Mouse (Mus musculus) heart, postnatal 25 days (tissue): Measurements from ENCODE around the gene Hivep3. TPM values are rescaled to one million over a fixed set of nuclear protein-coding genes. Genes with fewer than 3 reads are reported as not detected.

Source experiments
- DNase-seq: peaks from one replicate; pipeline ENCODE4 v3.0.0; 2022; ENCODE audit warnings: low spot score
- intact Hi-C: fragments of 180-260 bp; cut with DNase I; formaldehyde crosslinking; loops from one replicate; pipeline ENCODE4 v1.15.1; 2025
- total RNA-seq, 2 experiments: library from RNA; stranded (reverse); gene quantifications; 2 replicates each; pipeline ENCODE4 v1.2.3; 2021

Hivep3 gene
- total RNA-seq, result 1 to 10 TPM; 5.1 to 5.2 TPM

GRCm38 (mm10) chr4:119733184-119733880 lies at the start of gene Hivep3:
TSS of gene Hivep3 (plus strand) at chr4:119733784.
- intact Hi-C loops, result no loop called here
- peak; percentile 99 for DNase-seq

GRCm38 (mm10) chr4:119685746-119686145 lies 47.8 kb upstream of the Hivep3 start:
- intact Hi-C loops, result no loop called here

DNA sequence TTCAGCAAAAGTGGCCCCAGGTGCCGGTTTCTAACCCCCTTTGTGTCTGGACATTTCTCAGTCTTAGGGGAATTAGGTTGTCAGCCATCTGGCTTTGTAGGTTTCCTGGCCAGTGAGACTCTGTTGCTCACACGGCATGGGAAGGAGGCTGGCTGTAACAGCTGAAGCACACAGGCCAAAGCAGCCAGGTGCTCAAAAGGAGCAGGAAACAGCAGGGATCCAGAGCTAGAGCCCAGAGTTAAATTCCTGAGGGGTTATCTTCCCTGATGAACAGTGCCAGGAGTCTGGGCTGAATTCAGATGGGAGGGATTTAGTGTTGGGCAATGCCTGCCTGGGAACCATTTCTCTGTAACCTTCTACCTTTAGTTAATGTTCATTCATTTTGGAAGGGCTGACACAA lies 35.2 kb upstream of the Hivep3 start:
- intact Hi-C loops, result no loop called here
- DNase-seq, result no peak

More at GRCm38 (mm10) chr4:119685746-119686145, 47.8 kb upstream of the Hivep3 start:
- no peak for DNase-seq

GRCm38 (mm10) chr4:119701269-119701954 lies 32.2 kb upstream of the Hivep3 start:
- DNase-seq, result no peak
- intact Hi-C loops, result no loop called here

DNA sequence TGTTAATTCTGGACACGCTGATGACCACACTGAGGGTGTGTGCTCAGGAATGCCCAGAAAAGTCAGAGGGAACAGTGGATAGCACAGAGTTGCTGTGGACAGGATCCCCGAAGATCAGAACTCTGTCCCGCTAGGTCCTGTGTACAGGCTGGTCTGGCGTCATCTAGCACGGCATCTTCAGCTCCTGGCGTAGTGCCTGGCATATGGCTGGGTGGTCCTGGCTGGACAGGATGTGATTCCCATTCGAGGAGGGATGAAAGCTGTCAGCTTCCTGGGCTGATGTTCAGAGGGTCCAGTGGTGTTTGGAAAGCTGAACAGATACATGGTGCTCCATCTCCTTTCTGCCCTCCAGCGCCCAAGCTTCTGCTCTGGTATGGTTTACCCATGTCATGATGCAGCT lies 29.6 kb upstream of the Hivep3 start:
- no peak for DNase-seq
- intact Hi-C loops, result no loop called here

DNA sequence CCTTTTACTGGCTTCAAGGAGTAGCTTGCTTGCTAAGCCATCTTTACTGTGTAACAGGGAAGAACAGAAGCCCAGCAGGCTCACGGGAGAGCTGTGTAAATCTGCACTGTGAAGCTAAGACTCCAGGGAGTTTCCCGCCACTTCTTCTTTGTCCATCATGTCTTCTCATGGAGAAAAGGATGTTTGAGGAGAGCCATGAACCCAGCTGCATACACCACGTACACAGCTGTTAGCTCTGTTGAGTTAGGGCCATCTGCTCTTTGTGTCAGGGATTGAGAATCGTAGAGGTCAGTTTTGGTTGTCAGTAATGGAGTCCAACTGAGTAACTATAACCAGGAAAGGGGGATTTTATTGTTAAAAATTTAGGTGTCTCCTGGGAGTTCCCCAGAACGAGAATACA lies 26.3 kb upstream of the Hivep3 start:
- intact Hi-C loops, result no loop called here
- DNase-seq, result no peak

DNA sequence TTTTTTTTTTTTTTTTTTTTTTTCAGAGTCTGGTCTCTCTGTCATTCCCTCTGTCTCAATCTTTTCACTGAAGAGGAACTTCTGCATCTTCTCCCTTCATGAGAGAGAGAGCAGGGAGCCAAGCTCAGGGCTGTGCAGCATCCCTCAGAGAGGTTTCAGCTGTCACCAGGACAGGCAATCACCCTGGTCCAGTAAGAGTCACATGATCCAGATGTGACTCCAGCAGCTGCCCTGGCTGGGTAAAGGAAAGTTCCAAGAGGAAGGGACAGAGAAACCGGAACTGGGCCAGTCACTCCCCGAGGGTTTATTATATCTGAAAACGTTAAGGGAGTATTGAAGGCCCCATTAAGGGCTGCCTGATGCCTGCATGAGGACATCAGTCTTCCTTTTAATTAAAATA lies 25.8 kb upstream of the Hivep3 start:
- peak; percentile 49 for DNase-seq

DNA sequence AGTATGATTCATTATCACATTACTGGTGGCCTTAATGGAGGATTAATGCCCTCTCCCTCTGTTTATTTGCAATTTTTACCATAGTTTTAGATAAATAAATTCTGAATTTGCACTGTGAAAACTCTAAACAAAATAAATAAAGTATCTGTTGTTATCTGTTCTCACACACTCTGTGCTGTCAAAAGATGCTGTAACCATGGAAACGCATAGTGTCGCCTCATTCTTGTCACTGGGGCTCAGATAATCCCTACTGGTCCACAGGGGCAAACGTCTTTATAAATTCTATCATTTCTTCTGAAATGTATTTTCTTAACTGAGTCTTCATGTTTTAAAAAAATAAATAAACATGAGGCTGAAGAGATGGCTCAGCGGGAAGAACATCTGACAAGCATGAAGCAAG lies 23.4 kb upstream of the Hivep3 start:
- DNase-seq, result no peak
- intact Hi-C loops, result no loop called here

More for the DNA sequence above, 25.8 kb upstream of the Hivep3 start:
- intact Hi-C loops, result no loop called here

GRCm38 (mm10) chr4:119717443-119717842 lies 16.1 kb upstream of the Hivep3 start:
- intact Hi-C loops, result no loop called here
- DNase-seq, result peak; percentile 61

DNA sequence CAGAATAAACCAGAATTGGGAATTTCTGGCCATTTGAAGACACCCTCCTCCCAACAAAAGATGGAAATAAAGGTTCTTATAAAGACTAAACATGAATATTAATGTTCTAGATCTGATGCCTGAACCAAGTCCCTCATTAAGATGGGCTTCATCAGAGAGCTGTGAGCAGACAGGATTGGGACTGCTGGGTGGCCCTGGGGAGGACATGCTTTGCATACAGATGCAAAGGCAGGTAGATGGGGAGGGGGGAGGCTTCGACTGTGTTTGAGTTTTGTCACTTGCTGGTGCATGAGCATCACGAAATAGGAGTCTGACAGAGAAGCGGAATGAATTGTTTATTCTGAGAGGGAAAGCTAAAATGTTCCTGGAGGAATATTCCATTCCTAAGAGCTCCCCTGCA lies 12.1 kb upstream of the Hivep3 start:
- intact Hi-C loops, result no loop called here
- DNase-seq, result no peak

GRCm38 (mm10) chr4:119726074-119726473 lies 7.5 kb upstream of the Hivep3 start:
- DNase-seq, result no peak
- intact Hi-C loops, result no loop called here

DNA sequence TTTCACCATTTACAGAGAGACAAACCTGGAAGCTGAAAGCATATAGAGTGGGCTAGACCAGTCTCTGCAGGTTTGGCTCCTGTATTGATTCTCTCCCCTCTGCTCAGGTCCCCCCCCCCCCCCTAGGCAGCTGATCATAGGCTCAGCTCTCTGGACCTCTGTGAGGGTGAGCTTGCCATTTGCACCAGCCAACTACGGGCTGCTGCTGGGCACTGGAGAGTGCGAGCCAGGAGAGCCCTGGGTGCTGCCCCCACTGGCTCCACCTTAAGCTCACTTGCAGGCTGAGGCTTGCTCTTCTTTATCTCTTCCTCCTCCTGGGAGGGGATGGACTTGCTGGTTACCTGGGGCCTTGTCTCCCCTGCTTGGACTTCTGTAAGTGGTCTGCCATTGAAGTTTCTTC lies 5.7 kb upstream of the Hivep3 start:
- no peak for DNase-seq
- intact Hi-C loops, result no loop called here

GRCm38 (mm10) chr4:119733942-119734341 lies 358 bp downstream of the Hivep3 start:
- intact Hi-C loops, result no loop called here
- DNase-seq, result peak; percentile 9

- DNase-seq, result no peak
- intact Hi-C loops, result no loop called here
Measured at GRCm38 (mm10) chr4:119734352-119734751, 768 bp downstream of the Hivep3 start.

DNA sequence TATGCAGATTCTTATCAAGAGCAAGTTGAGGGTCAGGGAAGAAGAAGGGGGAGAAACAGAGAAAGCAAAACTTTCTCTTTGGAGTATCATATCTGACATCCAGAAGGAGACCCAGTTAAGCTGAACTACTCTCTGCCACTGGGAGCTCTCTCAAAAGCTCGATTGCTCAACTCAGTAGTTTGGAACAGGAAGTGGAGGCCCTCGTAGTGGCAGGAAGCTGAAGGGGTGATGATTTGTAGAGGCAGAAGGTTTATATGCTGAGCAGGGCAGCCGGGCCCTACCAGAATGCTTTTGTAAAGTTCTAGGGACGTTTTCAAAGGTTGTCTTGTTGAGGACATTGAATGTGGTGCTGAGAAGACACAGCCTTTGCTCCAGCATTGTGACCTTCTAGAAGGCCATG lies 5.1 kb downstream of the Hivep3 start:
- DNase-seq, result peak; percentile 28

GRCm38 (mm10) chr4:119739301-119740062 lies 5.9 kb downstream of the Hivep3 start:
- intact Hi-C loops, result loop anchor here (5.0 kb wide), 1 partner anchor 68 kb away; no protein-coding TSS in a partner anchor
- DNase-seq, result no peak

More for the DNA sequence above, 5.1 kb downstream of the Hivep3 start:
- intact Hi-C loops, result loop anchor here (5.0 kb wide), 1 partner anchor 69 kb away; no protein-coding TSS in a partner anchor

GRCm38 (mm10) chr4:119748341-119748740 lies 14.8 kb downstream of the Hivep3 start:
- intact Hi-C loops, result no loop called here
- no peak for DNase-seq

DNA sequence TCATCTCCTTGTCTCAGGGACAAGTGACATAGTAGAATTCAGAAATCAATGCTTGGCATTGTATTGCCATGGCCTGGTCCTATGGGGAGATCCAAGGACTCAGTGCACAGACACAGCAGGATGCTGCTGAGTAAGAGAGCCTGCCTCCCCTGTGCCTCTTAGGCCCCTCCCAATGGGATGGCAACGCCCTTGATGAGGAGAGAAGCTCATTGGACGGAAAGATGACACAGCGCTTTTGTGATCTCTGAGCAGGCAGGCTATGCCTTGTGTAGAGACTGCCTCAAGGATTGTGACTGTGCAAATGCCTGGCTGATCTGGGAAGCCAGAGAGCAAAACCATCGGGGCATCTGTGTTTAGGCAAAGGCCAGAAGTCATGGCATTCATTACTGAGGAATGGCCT lies 16.6 kb downstream of the Hivep3 start:
- intact Hi-C loops, result no loop called here
- no peak for DNase-seq

- peak; percentile 23 for DNase-seq
- intact Hi-C loops, result no loop called here
Measured at GRCm38 (mm10) chr4:119750681-119751211, 17.2 kb downstream of the Hivep3 start.

GRCm38 (mm10) chr4:119751408-119752006 lies 17.9 kb downstream of the Hivep3 start:
- intact Hi-C loops, result no loop called here
- no peak for DNase-seq
